Mouse (Mus musculus): ENCODE data around the gene Gm5168. TPM values are rescaled to one million over a fixed set of nuclear protein-coding genes. Genes with fewer than 3 reads are reported as not detected.
"Not testable (repeated sequence)": the region's sequence is repeated elsewhere in the genome, so short reads cannot be mapped to it uniquely, and the experiment has no call there.

Gene Gm5168
- polyA plus RNA-seq (2015; fragmentation: Nextera tagmentation; extraction: Ambion mirVana): not detected in 2 replicates

GRCm38 (mm10) chrX:26050941-26051340, at the start of gene Gm5168:
Gene Gm5168, minus strand, starts transcription at chrX:26051041.
- H3K4me2 ChIP-seq (replicated peaks; ENCODE audit: low read depth, low read length); H3K9me3 ChIP-seq (ENCODE audit: low read length); H3K4me1 ChIP-seq (ENCODE audit: insufficient read depth, low read length); H3K36me3 ChIP-seq (ENCODE audit: insufficient read depth, low read length); ATAC-seq (ENCODE audit: low FRiP score, low TSS enrichment); H3K9ac ChIP-seq (replicated peaks; ENCODE audit: low read length); H3K27me3 ChIP-seq (ENCODE audit: insufficient read depth, low read length); H3K4me3 ChIP-seq (ENCODE audit: low read length); H3K27ac ChIP-seq (ENCODE audit: low read length): not testable (repeated sequence)
- no CpG with 5 or more reads among the region's 3 CpGs for WGBS

Other genes starting within 250 kb of the Gm5168 start
- gene Gm2012, start 180.3 kb upstream of the Gm5168 start, polyA plus RNA-seq (2015; fragmentation: Nextera tagmentation; extraction: Ambion mirVana): not detected in 2 replicates